Mouse (Mus musculus) left cerebral cortex, postnatal 36 days (tissue): ENCODE data around the gene Lcor. TPM values are rescaled to one million over a fixed set of nuclear protein-coding genes. Genes with fewer than 3 reads are reported as not detected.

ENCODE experiments used
- microRNA-seq: library from miRNA; unstranded; fragments of <30 nt; microRNA quantifications from one replicate; pipeline ENCODE4 v1.2.0, GENCODE M21; 2022
- total RNA-seq, 2 experiments: library from RNA; stranded (reverse); gene quantifications; 2 replicates each; pipeline ENCODE4 v1.2.3; 2021

Gene Lcor
- total RNA-seq, 2 experiments from 2014 or later: 17.3 to 22.2 TPM

Small RNA genes lying within 50 kb of the gene (microRNA-seq; reads per million reads assigned to microRNA genes)
- not detected for gene Mir8091

Other genes with a start within 250 kb of the Lcor start
- gene Tm9sf3, start 218.6 kb upstream of the Lcor start, total RNA-seq: 100 to 1,000 TPM; 128 to 130 TPM
- gene Pik3ap1, start 97.5 kb upstream of the Lcor start, total RNA-seq: 1 to 10 TPM; 1.8 to 2.8 TPM
- 10 to 100 TPM; 12.2 to 15.2 TPM for gene Gm340, start 99.7 kb downstream of the Lcor start, total RNA-seq